Mouse (Mus musculus) ES-E14 (cell line): ENCODE data around the gene Drd4.

Experiments
- CHD2 ChIP-seq: IDR thresholded peaks from 2 replicates; pipeline ENCODE4 v1.6.1; 2014; ENCODE audit warnings: mild to moderate bottlenecking, low read depth, low read length, inconsistent platforms
- HCFC1 ChIP-seq: IDR thresholded peaks from 2 replicates; pipeline ENCODE4 v1.6.1; 2012; ENCODE audit warnings: low read length, inconsistent platforms, borderline replicate concordance; ENCODE audit not compliant: insufficient read depth
- ZC3H11A ChIP-seq: IDR thresholded peaks from 2 replicates; pipeline ENCODE4 v1.6.1; 2012; ENCODE audit warnings: low read depth, mild to moderate bottlenecking, inconsistent platforms, low read length, borderline replicate concordance

DNA sequence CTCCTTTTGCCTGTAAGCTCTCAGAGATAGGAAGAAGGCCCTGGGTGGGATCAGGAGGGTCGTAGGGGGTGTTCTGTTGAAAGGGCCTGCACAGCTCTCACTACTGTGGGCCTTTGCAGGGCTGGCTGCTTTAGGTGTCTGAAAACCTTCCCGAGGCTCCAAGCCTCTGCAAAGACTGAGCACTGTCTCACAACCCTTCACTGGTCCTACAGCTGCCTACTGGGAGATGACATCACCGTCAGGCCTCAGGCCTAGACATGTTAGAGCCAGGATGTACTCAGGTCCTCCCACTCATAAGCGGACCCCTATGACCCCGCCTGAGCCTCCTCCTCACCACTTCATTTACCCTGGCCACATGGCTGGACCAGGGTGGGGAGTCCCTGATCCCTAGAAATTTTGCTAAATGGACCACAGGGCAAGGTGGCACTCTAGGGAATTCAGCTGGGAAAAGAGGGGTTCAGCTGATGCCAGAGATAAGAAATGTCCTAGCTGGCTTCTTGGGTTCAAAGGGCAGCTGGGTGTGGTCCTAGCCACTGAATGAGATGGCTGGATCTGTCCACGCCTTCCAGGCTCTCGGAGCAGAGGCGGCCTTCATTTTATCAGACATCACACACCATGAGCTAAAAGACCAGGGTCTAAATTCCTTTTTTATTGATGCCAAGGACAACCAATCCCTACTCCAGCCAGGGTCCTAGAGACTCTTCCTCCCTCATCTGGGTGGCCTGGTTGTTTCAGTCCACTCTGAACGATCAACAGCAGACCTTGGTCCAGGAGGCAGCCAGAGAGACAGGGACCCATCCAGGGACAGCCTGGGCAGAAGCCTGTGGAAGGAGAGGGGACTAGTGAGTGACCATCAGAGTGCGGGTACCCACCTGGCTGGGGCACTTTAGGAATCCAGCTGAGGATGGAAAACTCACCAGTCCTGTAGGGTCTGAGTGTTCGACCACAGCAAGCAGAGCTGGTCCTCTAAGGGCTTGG is 13.8 kb upstream of the Drd4 start:
- TF ChIP-seq HCFC1 (no peak), CHD2 (no peak), ZC3H11A (no peak)
